Mouse (Mus musculus) left cerebral cortex, adult 2 months (tissue): ENCODE measurements around the gene Zcchc7. TPM values are rescaled to one million over a fixed set of nuclear protein-coding genes. Genes with fewer than 3 reads are reported as not detected.
"Not testable (repeated sequence)": the region's sequence is repeated elsewhere in the genome, so short reads cannot be mapped to it uniquely, and the experiment has no call there.

Source experiments
- DNase-seq, 2 experiments: peaks; one replicate each; pipeline ENCODE4 v3.0.0; 2021 to 2022; ENCODE audit warnings: low spot score in 2 of 2, mixed read lengths in 1 of 2; ENCODE audit errors: extremely low spot score in 1 of 2
- H3K27ac ChIP-seq: fragments of 200-600 bp; 2 replicates; pipeline ENCODE4 v1.8.1; 2022
- H3K4me3 ChIP-seq: fragments of 200-600 bp; 2 replicates; pipeline ENCODE4 v1.8.1; 2022
- CTCF ChIP-seq: fragments of 200-600 bp; IDR thresholded peaks from 2 replicates; pipeline ENCODE4 v1.8.1; 2022; ENCODE audit warnings: antibody characterized with exemption, mild to moderate bottlenecking, moderate library complexity
- intact Hi-C: fragments of 180-260 bp; cut with DNase I; formaldehyde crosslinking; loops from one replicate; pipeline ENCODE4 v1.15.1; 2025
- total RNA-seq, 2 experiments: library from RNA; stranded (reverse); gene quantifications; 2 replicates each; pipeline ENCODE4 v1.2.3; 2021

The Zcchc7 gene
- total RNA-seq, 2 experiments from 2014 or later: 63.1 to 71.7 TPM

- no peak overlapping the region for H3K4me3 ChIP-seq
- no peak for DNase-seq
- H3K27ac ChIP-seq: no peak overlapping the region
- intact Hi-C loops: no loop called here
- no peak for TF ChIP-seq CTCF
Measured at GRCm38 (mm10) chr4:44922466-44923128, 166.9 kb downstream of the Zcchc7 start.

DNA sequence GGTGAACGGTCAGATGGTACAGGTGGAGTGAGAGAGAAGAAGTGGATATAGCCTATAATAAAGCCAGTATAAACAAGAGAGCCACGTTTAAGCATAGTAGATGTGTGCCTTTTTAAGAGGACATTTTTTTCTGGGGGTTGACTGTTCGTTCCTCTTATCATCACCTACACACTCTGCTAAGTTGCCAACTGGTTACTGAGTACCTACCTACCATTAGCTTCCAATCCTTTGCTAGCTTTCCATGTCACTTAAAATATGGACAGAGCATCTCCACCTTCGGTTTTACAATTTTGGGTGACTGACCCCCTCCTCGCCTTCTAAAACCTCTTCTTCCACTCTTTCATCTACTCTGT lies 167.4 kb downstream of the Zcchc7 start:
- DNase-seq: no peak
- TF ChIP-seq CTCF: no peak
- intact Hi-C loops: no loop called here
- Histone ChIP-seq H3K4me3 (no peak overlapping the region), H3K27ac (no peak overlapping the region)

- TF ChIP-seq CTCF: no peak
- Histone ChIP-seq H3K4me3 (no peak overlapping the region), H3K27ac (no peak overlapping the region)
- intact Hi-C loops: no loop called here
- peak in 1 of 2 experiments; percentile 2 for DNase-seq
Measured at GRCm38 (mm10) chr4:44927934-44928333, 172.3 kb downstream of the Zcchc7 start.

DNA sequence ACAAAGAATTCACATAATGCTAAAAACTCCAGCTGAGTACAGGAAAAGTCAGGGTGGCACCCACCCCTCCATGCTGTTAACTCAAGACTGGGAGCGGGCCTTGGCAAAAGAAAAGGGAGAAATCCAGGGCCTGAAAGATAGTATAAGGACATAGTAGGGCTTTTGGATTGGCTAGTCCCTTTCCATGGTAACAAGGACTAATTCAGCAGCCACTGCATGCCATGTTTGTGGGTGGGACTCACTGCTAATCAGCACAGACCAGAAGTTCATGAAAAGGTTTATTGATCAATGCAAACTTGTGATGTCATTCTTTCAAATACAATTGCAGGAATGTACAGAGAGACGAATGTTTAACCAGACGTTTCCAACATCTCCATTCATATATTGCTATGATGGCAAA lies 173.1 kb downstream of the Zcchc7 start:
- Histone ChIP-seq H3K4me3 (no peak overlapping the region), H3K27ac (no peak overlapping the region)
- intact Hi-C loops: no loop called here
- no peak for TF ChIP-seq CTCF
- peak in 1 of 2 experiments; percentile 5 for DNase-seq

DNA sequence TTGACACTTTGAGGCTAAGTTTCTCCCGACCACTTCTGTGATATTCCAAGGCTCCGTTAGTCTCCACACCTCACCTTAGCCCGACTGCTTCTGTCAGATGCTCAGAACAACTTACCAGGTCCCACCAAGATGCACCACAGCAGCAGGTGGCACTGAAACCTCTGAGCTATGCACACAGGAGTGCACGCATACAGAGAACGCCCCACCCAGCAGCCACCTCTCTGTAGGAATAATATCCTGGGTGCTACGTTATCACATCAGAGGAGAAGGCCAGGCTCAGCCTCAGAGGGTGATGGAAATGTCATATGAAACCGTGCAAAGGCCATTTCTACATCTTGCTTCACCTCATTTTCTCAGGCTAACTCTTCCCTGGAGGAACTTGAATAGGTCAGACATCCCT lies 174.7 kb downstream of the Zcchc7 start:
- no peak for DNase-seq
- Histone ChIP-seq H3K27ac (no peak overlapping the region), H3K4me3 (no peak overlapping the region)
- intact Hi-C loops: no loop called here
- TF ChIP-seq CTCF: no peak

GRCm38 (mm10) chr4:44931732-44932131 lies 176.1 kb downstream of the Zcchc7 start:
- no peak for TF ChIP-seq CTCF
- no peak for DNase-seq
- Histone ChIP-seq H3K4me3 (no peak overlapping the region), H3K27ac (no peak overlapping the region)
- intact Hi-C loops: no loop called here

- intact Hi-C loops: no loop called here
- no peak for TF ChIP-seq CTCF
- no peak overlapping the region for H3K27ac ChIP-seq
- no peak overlapping the region for H3K4me3 ChIP-seq
- no peak for DNase-seq
Measured at GRCm38 (mm10) chr4:44938359-44939340, 183.0 kb downstream of the Zcchc7 start.

GRCm38 (mm10) chr4:44939576-44940249 lies 184.0 kb downstream of the Zcchc7 start:
- no peak for TF ChIP-seq CTCF

DNA sequence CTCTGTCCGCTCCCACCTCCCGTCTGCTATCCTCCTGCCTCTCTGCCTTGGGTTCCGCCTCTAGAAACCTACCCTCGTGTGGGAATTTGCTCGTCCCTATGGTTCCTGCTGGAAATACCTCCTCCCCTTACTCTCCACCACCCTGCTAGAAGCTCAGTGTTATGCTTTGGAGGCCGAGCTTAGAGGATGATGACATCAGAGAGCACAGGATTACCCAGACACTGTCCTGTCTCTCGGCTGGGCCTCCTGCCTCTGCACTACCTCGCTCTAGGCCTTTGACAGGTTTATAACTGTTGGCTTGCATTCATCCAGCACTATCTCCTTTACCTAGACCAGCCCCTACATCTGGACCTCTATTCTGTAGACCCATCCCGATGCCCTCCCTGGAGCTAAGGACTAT lies 184.6 kb downstream of the Zcchc7 start:
- no peak overlapping the region for H3K4me3 ChIP-seq
- intact Hi-C loops: no loop called here
- no peak overlapping the region for H3K27ac ChIP-seq
- no peak for DNase-seq
- TF ChIP-seq CTCF: no peak

More at GRCm38 (mm10) chr4:44939576-44940249, 184.0 kb downstream of the Zcchc7 start:
- Histone ChIP-seq H3K27ac (no peak overlapping the region), H3K4me3 (no peak overlapping the region)
- DNase-seq: no peak
- intact Hi-C loops: no loop called here

DNA sequence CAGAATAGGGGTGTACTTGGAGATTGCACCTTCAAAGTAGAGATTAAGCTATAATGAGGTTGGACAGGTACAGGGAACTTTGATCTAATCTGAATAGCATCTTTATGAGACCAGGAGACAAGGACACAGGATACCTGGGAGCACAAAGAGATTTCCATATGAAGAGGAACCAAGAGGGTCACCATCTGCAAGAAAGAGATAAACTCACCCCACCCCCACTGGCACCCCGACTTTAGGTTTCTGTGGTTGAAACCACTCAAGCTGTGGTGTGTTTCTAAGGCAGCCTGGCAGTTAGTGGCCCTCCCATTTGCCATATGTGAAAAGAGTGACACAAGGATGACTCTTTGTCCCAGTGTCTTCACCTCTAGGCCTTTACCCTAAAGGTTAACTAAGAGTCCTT lies 186.6 kb downstream of the Zcchc7 start:
- Histone ChIP-seq H3K4me3 (no peak overlapping the region), H3K27ac (no peak overlapping the region)
- DNase-seq: no peak
- no peak for TF ChIP-seq CTCF
- intact Hi-C loops: no loop called here

GRCm38 (mm10) chr4:44943480-44943879 lies 187.8 kb downstream of the Zcchc7 start:
- H3K27ac ChIP-seq: no peak overlapping the region
- intact Hi-C loops: no loop called here
- H3K4me3 ChIP-seq: no peak overlapping the region
- TF ChIP-seq CTCF: no peak
- DNase-seq: no peak

DNA sequence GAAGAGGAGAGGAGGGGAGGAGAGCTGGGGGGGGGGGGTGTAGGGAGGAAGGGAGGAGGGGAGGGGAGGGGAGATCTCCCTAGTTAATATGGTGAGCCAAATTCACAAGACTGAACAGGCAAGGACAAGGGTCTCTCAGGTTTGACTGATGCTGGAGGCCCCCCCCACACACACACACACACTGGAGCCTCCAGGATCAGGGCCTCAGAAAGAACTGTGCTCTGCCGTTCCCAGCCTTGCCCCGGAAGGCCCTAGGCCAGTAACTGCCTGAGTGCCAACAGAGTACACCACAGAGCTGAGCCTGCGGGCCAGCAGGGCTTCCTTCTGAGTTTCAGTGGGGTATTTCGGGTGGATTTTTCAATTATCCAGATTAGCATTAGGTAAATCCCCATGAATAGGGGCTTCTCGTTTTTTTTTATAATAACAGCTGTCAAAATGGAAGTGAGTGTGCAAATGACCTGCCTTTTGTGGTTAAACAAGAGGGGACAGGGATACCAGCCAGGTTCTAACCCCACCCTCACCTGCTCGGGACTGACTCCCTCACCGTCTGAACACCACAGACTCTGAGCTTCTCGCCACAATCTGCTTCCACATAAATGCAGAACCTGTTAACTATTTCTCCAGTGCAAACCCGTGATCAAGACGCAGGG lies 188.9 kb downstream of the Zcchc7 start:
- TF ChIP-seq CTCF: no peak
- Histone ChIP-seq H3K4me3 (no peak overlapping the region), H3K27ac (no peak overlapping the region)
- DNase-seq: no peak
- intact Hi-C loops: no loop called here

- intact Hi-C loops, DNase-seq, H3K27ac ChIP-seq, H3K4me3 ChIP-seq: not testable (repeated sequence)
Measured at GRCm38 (mm10) chr4:44946126-44946525, 190.4 kb downstream of the Zcchc7 start.
